Mouse (Mus musculus) intestine, embryonic 15.5 days (tissue): ENCODE results near the gene Evpl. TPM values are rescaled to one million over a fixed set of nuclear protein-coding genes. Genes with fewer than 3 reads are reported as not detected.
A peak's percentile ranks its signal among the peaks of the same experiment; 100 is the strongest.

Experiments used
- ATAC-seq: fragments of 200-750 bp; cut with Nextera tagmentation; 2 replicates; pipeline ENCODE4 v1.8.0; 2017; ENCODE audit warnings: moderate TSS enrichment, moderate library complexity
- H3K27ac ChIP-seq: fragments of 300-500 bp; sonication (generic); 2 replicates; pipeline ENCODE4 v1.5.1; 2015; ENCODE audit warnings: mild to moderate bottlenecking, inconsistent platforms
- H3K27me3 ChIP-seq: fragments of 300-500 bp; sonication (generic); replicated peaks from 2 replicates; pipeline ENCODE4 v1.6.1; 2015; ENCODE audit warnings: inconsistent platforms
- H3K36me3 ChIP-seq: fragments of 300-500 bp; sonication (generic); 2 replicates; pipeline ENCODE4 v1.6.1; 2015; ENCODE audit warnings: inconsistent platforms
- H3K4me1 ChIP-seq: fragments of 300-500 bp; sonication (generic); replicated peaks from 2 replicates; pipeline ENCODE4 v1.6.1; 2015; ENCODE audit warnings: inconsistent platforms
- H3K4me2 ChIP-seq: fragments of 300-500 bp; sonication (generic); replicated peaks from 2 replicates; pipeline ENCODE4 v1.6.1; 2015; ENCODE audit warnings: mild to moderate bottlenecking, inconsistent platforms
- H3K4me3 ChIP-seq: fragments of 300-500 bp; sonication (generic); replicated peaks from 2 replicates; pipeline ENCODE4 v1.5.1; 2015; ENCODE audit warnings: inconsistent platforms
- H3K9ac ChIP-seq: fragments of 300-500 bp; sonication (generic); 2 replicates; pipeline ENCODE4 v1.6.1; 2015; ENCODE audit warnings: inconsistent platforms
- H3K9me3 ChIP-seq: fragments of 300-500 bp; sonication (generic); 2 replicates; pipeline ENCODE4 v1.6.1; 2016; ENCODE audit warnings: inconsistent platforms
- WGBS: fragments of 180-500 bp; shearing (Covaris S2); methylation state at CpG from one replicate; pipeline ENCODE4 v1.1.7; 2015; 5-methylcytosine and 5-hydroxymethylcytosine counted together
- polyA plus RNA-seq: library from polyadenylated mRNA; unstranded; fragments of >200 nt; fragmentation: Nextera tagmentation; extraction: Ambion mirVana; gene quantifications from 2 replicates; pipeline ENCODE4 v1.2.1, GENCODE M21; 2015

Evpl gene
- polyA plus RNA-seq, 1 experiment from 2014 or later: 3.3 TPM

DNA sequence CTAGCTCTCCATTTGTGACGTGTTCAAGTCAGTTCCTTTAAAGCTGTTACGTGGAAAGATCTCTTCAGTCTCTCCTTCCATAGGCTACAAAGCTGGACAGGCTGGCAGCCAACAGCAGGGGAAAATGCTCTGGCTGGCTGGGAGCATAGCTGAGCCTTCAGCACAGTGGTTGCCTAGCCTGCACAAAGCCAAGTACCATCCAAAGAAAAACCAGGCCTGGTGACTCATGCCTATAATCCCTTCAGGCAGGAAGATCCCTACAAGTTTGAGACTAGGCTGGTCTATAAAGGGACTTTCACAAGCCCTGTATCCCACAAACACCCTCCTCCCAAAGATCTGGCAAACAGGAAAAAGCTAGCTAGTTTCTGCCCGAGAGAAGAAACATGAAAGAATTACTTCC lies 52.0 kb downstream of the Evpl start:
- H3K4me2 ChIP-seq: no peak overlapping the region
- H3K9ac ChIP-seq: no peak overlapping the region
- no peaks in the 10 kb centered on the region for H3K9me3 ChIP-seq
- H3K27me3 ChIP-seq: no peaks in the 10 kb centered on the region
- H3K4me3 ChIP-seq: no peak overlapping the region
- H3K4me1 ChIP-seq: no peaks in the 10 kb centered on the region
- peaks cover 19% of the 10 kb centered on the region for H3K36me3 ChIP-seq
- no peak for ATAC-seq
- WGBS: 86% methylated on average over 3 of the region's 3 CpGs
- no peak overlapping the region for H3K27ac ChIP-seq

DNA sequence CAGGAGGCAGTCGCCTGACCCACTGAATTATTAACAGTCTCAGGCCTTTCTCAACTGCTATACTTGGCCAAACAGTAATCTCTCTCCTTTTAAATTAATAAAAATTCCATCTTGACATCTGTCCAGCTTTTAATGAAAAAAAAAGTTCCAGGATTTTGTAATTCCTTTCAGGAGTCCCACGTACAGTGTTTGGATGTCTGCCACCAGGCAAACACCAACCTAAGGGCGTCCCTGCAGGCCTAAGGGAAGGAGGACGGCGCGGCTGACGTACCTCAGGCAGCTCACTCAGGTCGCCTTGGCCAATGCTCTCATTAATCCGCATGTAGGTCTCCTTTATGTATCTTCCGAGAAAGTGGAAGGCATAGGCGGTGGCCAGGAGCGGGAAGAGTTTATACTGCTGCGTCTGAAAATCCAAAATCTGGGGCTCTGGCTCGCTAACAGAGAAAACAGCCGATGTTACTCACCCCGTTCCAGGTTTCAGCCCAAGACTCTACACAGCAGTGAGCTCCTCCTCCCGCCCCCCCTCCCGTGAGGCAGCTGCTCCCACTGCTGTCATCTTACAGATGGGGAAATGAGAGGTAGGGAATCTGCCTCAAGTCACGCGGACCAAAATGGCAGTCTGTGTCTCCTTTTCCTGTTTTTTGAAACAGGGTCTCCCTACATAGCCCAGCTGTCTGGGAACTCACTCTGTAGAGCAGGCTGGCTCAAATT lies 59.3 kb downstream of the Evpl start:
- Histone ChIP-seq H3K27me3 (no peaks in the 10 kb centered on the region), H3K9me3 (no peaks in the 10 kb centered on the region), H3K36me3 (peaks cover 45% of the 10 kb centered on the region), H3K4me3 (no peak overlapping the region), H3K9ac (no peak overlapping the region), H3K27ac (no peak overlapping the region), H3K4me2 (no peak overlapping the region), H3K4me1 (no peaks in the 10 kb centered on the region)
- ATAC-seq: no peak
- WGBS: 82% methylated on average over 20 of the region's 20 CpGs

- H3K9me3 ChIP-seq: no peaks in the 10 kb centered on the region
- ATAC-seq: no peak
- H3K4me3 ChIP-seq: no peak overlapping the region
- peaks cover 53% of the 10 kb centered on the region for H3K36me3 ChIP-seq
- no peaks in the 10 kb centered on the region for H3K27me3 ChIP-seq
- H3K4me2 ChIP-seq: no peak overlapping the region
- WGBS: 87% methylated on average over 7 of the region's 7 CpGs
- no peaks in the 10 kb centered on the region for H3K4me1 ChIP-seq
- no peak overlapping the region for H3K9ac ChIP-seq
- H3K27ac ChIP-seq: no peak overlapping the region
Observed at GRCm38 (mm10) chr11:116176010-116176409, 61.9 kb downstream of the Evpl start.

GRCm38 (mm10) chr11:116174775-116175448 lies 63.0 kb downstream of the Evpl start:
- no peaks in the 10 kb centered on the region for H3K9me3 ChIP-seq
- H3K27me3 ChIP-seq: no peaks in the 10 kb centered on the region
- no peak overlapping the region for H3K27ac ChIP-seq
- H3K9ac ChIP-seq: no peak overlapping the region
- peaks cover 48% of the 10 kb centered on the region for H3K36me3 ChIP-seq
- 0 out of 2 replicates have a peak, but pooled peaks cover 2% of the 10 kb centered on the region for H3K4me1 ChIP-seq
- ATAC-seq: 0 out of 2 replicates have a peak, but pooled peaks have one; percentile 27
- H3K4me2 ChIP-seq: no peak overlapping the region
- 86% methylated on average over 22 of the region's 22 CpGs for WGBS
- H3K4me3 ChIP-seq: no peak overlapping the region

- Histone ChIP-seq H3K9me3 (no peaks in the 10 kb centered on the region), H3K27me3 (no peaks in the 10 kb centered on the region), H3K9ac (no peak overlapping the region), H3K4me2 (no peak overlapping the region), H3K4me3 (no peak overlapping the region), H3K27ac (no peak overlapping the region), H3K4me1 (peaks cover 2% of the 10 kb centered on the region; the same call in 1 of the 2 replicates), H3K36me3 (peaks cover 31% of the 10 kb centered on the region)
- no peak for ATAC-seq
- WGBS: 90% methylated on average over 2 of the region's 2 CpGs
Observed at GRCm38 (mm10) chr11:116171959-116172358, 65.9 kb downstream of the Evpl start.

Other genes with a start within 250 kb of the Evpl start
- 274 and 302 TPM in 2 replicates for gene Galk1, start 225.4 kb downstream of the Evpl start, polyA plus RNA-seq
- gene H3f3b, start 210.1 kb downstream of the Evpl start, polyA plus RNA-seq: 1,398 and 1,618 TPM in 2 replicates
- 25.7 and 27.4 TPM in 2 replicates for gene Unk, start 207.8 kb downstream of the Evpl start, polyA plus RNA-seq
- 4.2 and 5.2 TPM in 2 replicates for gene Unc13d, start 160.1 kb downstream of the Evpl start, polyA plus RNA-seq
- gene Wbp2, start 151.1 kb downstream of the Evpl start, polyA plus RNA-seq: 93.5 and 98.1 TPM in 2 replicates
- 18.0 and 20.9 TPM in 2 replicates for gene Trim47, start 110.9 kb downstream of the Evpl start, polyA plus RNA-seq
- gene Trim65, start 106.9 kb downstream of the Evpl start, polyA plus RNA-seq: 6.4 and 7.1 TPM in 2 replicates
- 107 and 109 TPM in 2 replicates for gene Mrpl38, start 99.2 kb downstream of the Evpl start, polyA plus RNA-seq
- 20.8 and 22.0 TPM in 2 replicates for gene Fbf1, start 69.9 kb downstream of the Evpl start, polyA plus RNA-seq
- gene Ten1, start 39.2 kb downstream of the Evpl start, polyA plus RNA-seq: 98.0 and 100 TPM in 2 replicates
- gene Acox1, start 39.0 kb downstream of the Evpl start, polyA plus RNA-seq: 56.9 and 59.4 TPM in 2 replicates
- gene Srp68, start 36.1 kb upstream of the Evpl start, polyA plus RNA-seq: 95.2 and 96.7 TPM in 2 replicates
- gene Galr2, start 42.9 kb upstream of the Evpl start, polyA plus RNA-seq: 0.19 and 0.21 TPM in 2 replicates
- gene Exoc7, start 69.2 kb upstream of the Evpl start, polyA plus RNA-seq: 52.1 and 52.5 TPM in 2 replicates
- 0.66 and 0.77 TPM in 2 replicates for gene Foxj1, start 97.3 kb upstream of the Evpl start, polyA plus RNA-seq
- gene Rnf157, start 175.0 kb upstream of the Evpl start, polyA plus RNA-seq: 16.4 and 18.2 TPM in 2 replicates
- 48.8 and 50.7 TPM in 2 replicates for gene Ubald2, start 196.0 kb upstream of the Evpl start, polyA plus RNA-seq
- 0.30 TPM in 1 of 2 replicates, not detected in the other for gene Qrich2, start 228.2 kb upstream of the Evpl start, polyA plus RNA-seq